Mouse (Mus musculus): ENCODE results near the gene Gm20388. TPM values are rescaled to one million over a fixed set of nuclear protein-coding genes. Genes with fewer than 3 reads are reported as not detected.

The Gm20388 gene
- polyA plus RNA-seq, 1 experiment from 2014 or later = 5.5 TPM

DNA sequence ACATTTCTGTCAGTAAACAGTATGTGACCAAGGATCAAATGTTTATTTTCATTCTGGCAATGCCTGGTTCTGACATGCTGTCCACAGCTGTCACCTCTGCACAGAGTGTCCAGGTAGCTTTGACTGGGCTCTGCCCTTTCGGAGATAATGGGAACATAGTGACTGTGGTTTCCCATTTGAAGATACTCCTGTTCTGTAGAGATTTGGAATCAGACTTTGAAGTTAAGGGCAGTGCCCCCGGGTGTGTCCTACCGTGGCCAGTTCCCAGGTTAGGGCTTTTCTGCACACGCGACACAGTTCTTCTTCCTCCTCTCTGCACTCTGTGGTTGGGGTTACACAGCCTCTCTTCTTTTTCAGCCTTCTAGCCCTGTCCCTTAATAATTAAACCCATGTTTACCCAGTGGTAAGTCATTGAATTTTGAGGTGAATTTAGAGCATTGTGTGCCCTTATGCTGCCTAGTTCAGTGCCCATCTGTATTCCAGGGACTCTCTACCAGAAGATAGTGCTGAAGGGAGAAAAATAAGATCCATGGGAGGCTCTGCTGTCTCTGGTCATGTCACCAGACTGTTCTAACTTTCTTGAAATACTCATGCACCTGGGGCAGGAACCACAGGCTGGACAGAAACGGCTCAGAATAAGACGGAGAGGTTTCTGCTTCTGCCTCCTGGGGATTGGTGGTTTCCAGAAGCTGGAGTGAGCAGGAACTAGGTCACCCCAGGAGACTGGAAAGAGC lies 4368.5 kb downstream of the Gm20388 start:
- Histone ChIP-seq H3K27ac (no peak overlapping the region), H3K4me3 (no peak overlapping the region), H3K4me2 (no peak overlapping the region), H3K27me3 (no peaks in the 10 kb centered on the region), H3K4me1 (peaks cover 30% of the 10 kb centered on the region), H3K36me3 (no peaks in the 10 kb centered on the region), H3K9me3 (no peaks in the 10 kb centered on the region), H3K9ac (no peak overlapping the region)
- 53% methylated on average over 7 of the region's 7 CpGs for WGBS
- no peak for ATAC-seq (ENCODE audit: borderline replicate concordance, extremely low read depth, low FRiP score, low TSS enrichment)

GRCm38 (mm10) chr8:124279690-124279985 lies 4369.0 kb downstream of the Gm20388 start:
- H3K4me2 ChIP-seq = no peak overlapping the region
- ATAC-seq (ENCODE audit: borderline replicate concordance, extremely low read depth, low FRiP score, low TSS enrichment) = no peak
- no peak overlapping the region for H3K4me3 ChIP-seq
- no peaks in the 10 kb centered on the region for H3K36me3 ChIP-seq
- H3K9ac ChIP-seq = no peak overlapping the region
- peaks cover 32% of the 10 kb centered on the region for H3K4me1 ChIP-seq
- WGBS = 94% methylated on average over 5 of the region's 5 CpGs
- H3K9me3 ChIP-seq = no peaks in the 10 kb centered on the region
- H3K27me3 ChIP-seq = no peaks in the 10 kb centered on the region
- no peak overlapping the region for H3K27ac ChIP-seq

DNA sequence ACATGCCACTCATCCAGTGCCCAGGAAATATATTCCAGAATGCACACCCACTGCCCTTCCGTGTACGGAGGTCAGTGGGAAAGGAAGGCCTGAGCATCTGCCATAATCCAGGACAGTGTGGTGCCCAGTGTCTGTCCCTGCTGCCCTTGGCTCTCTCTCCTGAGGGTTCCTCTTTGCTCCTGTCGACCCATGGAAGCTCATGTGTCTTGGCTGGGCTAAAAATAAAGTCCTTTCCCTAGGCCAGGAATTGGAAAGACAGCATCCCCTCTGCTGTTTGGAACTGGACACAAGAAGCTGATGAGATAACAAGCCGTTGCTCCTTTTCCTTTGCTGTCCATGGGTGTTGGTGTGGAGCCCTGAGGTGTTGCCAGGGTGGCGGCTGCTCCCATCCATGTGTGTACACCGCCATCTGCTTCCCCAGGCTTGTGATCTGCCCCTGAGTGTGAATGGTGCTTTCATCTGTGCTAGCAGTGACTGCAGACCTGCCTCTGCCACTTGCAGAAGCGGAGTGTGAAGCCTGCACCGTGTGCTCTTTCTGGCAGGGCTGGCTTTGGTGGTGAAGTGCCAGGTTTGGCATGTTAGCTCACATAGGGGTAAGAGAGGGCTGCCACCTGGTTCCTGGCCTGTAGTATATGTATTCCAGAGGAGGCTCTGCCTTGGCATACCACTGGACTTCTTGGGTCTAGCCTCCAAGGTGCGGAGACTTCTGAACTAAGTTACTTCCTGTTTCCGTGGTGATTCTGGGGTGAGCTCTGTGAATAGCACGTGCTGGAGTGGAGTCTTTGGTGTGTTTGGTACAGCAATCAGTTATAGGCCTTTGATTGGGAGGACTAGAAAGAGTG lies 4371.3 kb downstream of the Gm20388 start:
- WGBS = 64% methylated on average over 11 of the region's 11 CpGs
- Histone ChIP-seq H3K4me3 (no peak overlapping the region), H3K9ac (no peak overlapping the region), H3K27me3 (no peaks in the 10 kb centered on the region), H3K4me1 (peaks cover 41% of the 10 kb centered on the region), H3K36me3 (no peaks in the 10 kb centered on the region), H3K9me3 (no peaks in the 10 kb centered on the region), H3K4me2 (no peak overlapping the region), H3K27ac (no peak overlapping the region)
- ATAC-seq (ENCODE audit: borderline replicate concordance, extremely low read depth, low FRiP score, low TSS enrichment) = no peak

DNA sequence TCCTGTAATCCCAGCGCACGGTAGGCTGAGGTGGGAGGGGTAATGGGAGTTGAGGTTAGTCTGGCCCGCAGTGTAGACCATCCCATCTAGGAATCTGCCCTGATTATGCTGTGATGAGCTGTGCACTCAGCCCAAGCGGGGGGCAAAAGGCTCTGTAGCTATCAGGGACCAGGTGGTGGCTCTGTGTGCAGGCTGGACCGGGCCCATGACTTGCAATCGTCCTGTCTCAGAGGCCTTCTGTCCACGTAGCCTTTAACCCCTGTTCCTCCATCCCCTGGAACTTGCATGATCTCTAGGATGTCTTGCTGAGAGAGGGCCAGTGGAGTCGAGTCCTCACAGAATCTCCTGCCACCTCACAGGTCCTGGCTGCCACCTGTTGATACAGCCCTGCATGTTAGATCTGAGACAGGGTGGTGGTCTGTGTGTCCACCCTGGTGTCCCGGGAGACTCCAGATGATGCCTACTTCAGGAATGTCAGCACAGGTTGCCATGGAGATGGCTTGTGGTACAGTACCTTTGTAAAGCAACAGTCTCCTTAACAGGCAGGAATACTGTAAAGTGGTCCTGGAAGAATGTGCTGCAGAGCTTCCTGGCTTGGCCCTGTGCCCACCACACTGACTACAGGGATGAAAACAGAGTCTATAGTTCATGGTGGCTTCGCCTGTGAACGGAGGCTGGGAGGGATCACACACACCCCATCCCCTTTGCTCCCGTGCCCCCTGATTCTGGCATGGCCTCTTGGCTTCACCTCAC lies 4372.4 kb downstream of the Gm20388 start:
- 61% methylated on average over 12 of the region's 12 CpGs for WGBS
- no peak for ATAC-seq (ENCODE audit: borderline replicate concordance, extremely low read depth, low FRiP score, low TSS enrichment)

DNA sequence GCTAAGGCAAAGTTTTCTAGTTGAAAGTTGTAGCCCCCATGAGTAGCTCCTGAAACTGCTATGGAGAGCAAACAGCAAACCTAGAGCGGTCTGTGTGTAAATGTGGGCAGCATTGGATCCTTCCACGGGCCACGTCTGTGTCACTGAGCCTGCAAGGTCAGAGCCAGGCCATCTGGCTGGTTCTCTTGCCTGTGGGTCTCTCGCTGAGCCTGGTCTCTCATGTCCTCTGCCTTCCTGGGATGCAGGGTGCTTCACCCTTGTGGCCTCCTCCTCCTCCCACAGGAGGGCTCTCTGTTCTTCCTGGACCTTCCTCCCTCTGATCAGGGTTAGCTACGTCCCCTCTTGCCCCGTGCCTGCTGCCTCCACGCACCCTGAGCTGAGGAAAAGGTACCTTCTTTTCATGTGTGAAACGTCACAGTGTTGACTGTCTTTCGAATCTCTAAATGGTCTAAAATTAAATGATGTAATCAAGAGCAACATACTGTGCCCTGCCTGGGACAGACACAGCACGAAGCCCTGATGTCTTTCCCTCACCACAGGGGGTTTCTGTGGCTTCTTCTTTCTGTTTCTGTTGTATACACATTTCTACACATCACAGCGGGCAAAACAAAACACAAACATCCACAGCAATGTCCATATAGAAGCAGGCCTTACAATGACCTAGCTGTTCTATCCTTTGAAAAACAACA lies 4373.1 kb downstream of the Gm20388 start:
- H3K9ac ChIP-seq = no peak overlapping the region
- H3K4me2 ChIP-seq = no peak overlapping the region
- H3K36me3 ChIP-seq = no peaks in the 10 kb centered on the region
- H3K4me3 ChIP-seq = no peak overlapping the region
- WGBS = 61% methylated on average over 11 of the region's 11 CpGs
- no peak for ATAC-seq (ENCODE audit: borderline replicate concordance, extremely low read depth, low FRiP score, low TSS enrichment)
- peaks cover 32% of the 10 kb centered on the region for H3K4me1 ChIP-seq
- 0 out of 2 replicates have a peak overlapping the region, but pooled peaks have one; percentile 26 for H3K27ac ChIP-seq
- H3K27me3 ChIP-seq = no peaks in the 10 kb centered on the region
- H3K9me3 ChIP-seq = no peaks in the 10 kb centered on the region

More for the DNA sequence above, 4372.4 kb downstream of the Gm20388 start:
- Histone ChIP-seq H3K9me3 (no peaks in the 10 kb centered on the region), H3K36me3 (no peaks in the 10 kb centered on the region), H3K27me3 (no peaks in the 10 kb centered on the region), H3K4me3 (no peak overlapping the region), H3K27ac (no peak overlapping the region), H3K4me1 (peaks cover 39% of the 10 kb centered on the region), H3K9ac (no peak overlapping the region), H3K4me2 (no peak overlapping the region)

DNA sequence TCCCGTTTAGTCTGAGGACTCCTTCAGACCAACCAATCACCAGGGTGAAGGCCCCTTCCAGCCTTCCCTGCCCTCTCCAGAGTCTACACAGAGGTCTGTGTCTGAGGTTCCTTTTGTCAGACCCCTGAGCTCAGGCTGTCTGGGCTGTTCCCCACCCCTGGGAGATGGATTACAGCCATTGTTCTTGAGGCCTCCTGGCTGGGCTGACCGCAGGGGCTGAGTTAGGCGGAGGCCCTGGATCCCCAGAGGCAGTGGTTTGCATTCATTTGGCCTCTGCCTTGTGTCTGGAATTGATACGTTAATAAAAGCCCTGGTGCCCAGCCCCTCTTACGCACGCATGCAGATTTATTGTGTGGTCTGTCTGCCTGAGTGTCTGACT lies 4373.7 kb downstream of the Gm20388 start:
- Histone ChIP-seq H3K4me1 (peaks cover 26% of the 10 kb centered on the region), H3K9ac (no peak overlapping the region), H3K27me3 (no peaks in the 10 kb centered on the region), H3K9me3 (no peaks in the 10 kb centered on the region), H3K4me3 (no peak overlapping the region), H3K27ac (no peak overlapping the region), H3K36me3 (no peaks in the 10 kb centered on the region), H3K4me2 (no peak overlapping the region)
- WGBS = 60% methylated on average over 6 of the region's 6 CpGs
- ATAC-seq (ENCODE audit: borderline replicate concordance, extremely low read depth, low FRiP score, low TSS enrichment) = no peak

GRCm38 (mm10) chr8:124284984-124285576 lies 4374.4 kb downstream of the Gm20388 start:
- Histone ChIP-seq H3K4me3 (no peak overlapping the region), H3K36me3 (no peaks in the 10 kb centered on the region), H3K4me2 (no peak overlapping the region), H3K9ac (no peak overlapping the region), H3K4me1 (peaks cover 26% of the 10 kb centered on the region), H3K9me3 (no peaks in the 10 kb centered on the region), H3K27me3 (no peaks in the 10 kb centered on the region), H3K27ac (no peak overlapping the region)
- ATAC-seq (ENCODE audit: borderline replicate concordance, extremely low read depth, low FRiP score, low TSS enrichment) = no peak
- 51% methylated on average over 9 of the region's 9 CpGs for WGBS

GRCm38 (mm10) chr8:124286461-124287124 lies 4376.0 kb downstream of the Gm20388 start:
- H3K36me3 ChIP-seq = no peaks in the 10 kb centered on the region
- H3K27ac ChIP-seq = no peak overlapping the region
- no peak overlapping the region for H3K9ac ChIP-seq
- H3K4me1 ChIP-seq = peaks cover 26% of the 10 kb centered on the region
- no peaks in the 10 kb centered on the region for H3K9me3 ChIP-seq
- 59% methylated on average over 4 of the region's 4 CpGs for WGBS
- ATAC-seq (ENCODE audit: borderline replicate concordance, extremely low read depth, low FRiP score, low TSS enrichment) = no peak
- H3K4me2 ChIP-seq = no peak overlapping the region
- no peak overlapping the region for H3K4me3 ChIP-seq
- no peaks in the 10 kb centered on the region for H3K27me3 ChIP-seq

- H3K4me2 ChIP-seq = no peak overlapping the region
- H3K4me3 ChIP-seq = no peak overlapping the region
- H3K27me3 ChIP-seq = no peaks in the 10 kb centered on the region
- H3K27ac ChIP-seq = no peak overlapping the region
- H3K9me3 ChIP-seq = no peaks in the 10 kb centered on the region
- H3K9ac ChIP-seq = no peak overlapping the region
- no peaks in the 10 kb centered on the region for H3K36me3 ChIP-seq
- 69% methylated on average over 4 of the region's 4 CpGs for WGBS
- no peak for ATAC-seq (ENCODE audit: borderline replicate concordance, extremely low read depth, low FRiP score, low TSS enrichment)
- peaks cover 19% of the 10 kb centered on the region for H3K4me1 ChIP-seq
These were observed 4377.7 kb downstream of the Gm20388 start for GRCm38 (mm10) chr8:124288215-124288864.

- ATAC-seq (ENCODE audit: borderline replicate concordance, extremely low read depth, low FRiP score, low TSS enrichment) = no peak
- Histone ChIP-seq H3K27ac (no peak overlapping the region), H3K36me3 (no peaks in the 10 kb centered on the region), H3K4me1 (peaks cover 17% of the 10 kb centered on the region), H3K27me3 (no peaks in the 10 kb centered on the region), H3K9me3 (no peaks in the 10 kb centered on the region), H3K4me2 (no peak overlapping the region), H3K4me3 (no peak overlapping the region), H3K9ac (no peak overlapping the region)
- WGBS = 81% methylated on average over 5 of the region's 5 CpGs
These were observed 4378.9 kb downstream of the Gm20388 start for GRCm38 (mm10) chr8:124289481-124290050.

All from lung, embryonic 15.5 days (tissue).